Mouse (Mus musculus) CH12.LX (cell line): ENCODE results near the gene Olfr147. TPM values are rescaled to one million over a fixed set of nuclear protein-coding genes. Genes with fewer than 3 reads are reported as not detected.

ENCODE experiments used
- DNase-seq: peaks from one replicate; pipeline ENCODE4 v3.0.0-alpha.2; 2013; ENCODE audit errors: extremely low read depth
- H3K27ac ChIP-seq: 2 replicates; pipeline ENCODE4 v1.5.1; 2012; ENCODE audit warnings: low read depth, mild to moderate bottlenecking, control low read depth, moderate library complexity; ENCODE audit not compliant: insufficient read depth
- H3K27me3 ChIP-seq: replicated peaks from 2 replicates; pipeline ENCODE3; 2012; ENCODE audit warnings: inconsistent platforms
- H3K36me3 ChIP-seq, 2 experiments: replicated peaks in 1 of 2; 2 replicates each; pipeline versions ENCODE3 to v1.6.1; 2012; ENCODE audit warnings: inconsistent platforms in 1 of 2, low read length in 1 of 2, mild to moderate bottlenecking in 1 of 2, mixed read lengths in 1 of 2, moderate library complexity in 1 of 2; ENCODE audit not compliant: control insufficient read depth in 1 of 2, insufficient read depth in 1 of 2
- H3K4me1 ChIP-seq, 2 experiments: 2 replicates each; pipeline ENCODE4 v1.6.1; 2012; ENCODE audit warnings: inconsistent platforms in 1 of 2, moderate library complexity in 1 of 2; ENCODE audit not compliant: insufficient read depth in 2 of 2, control insufficient read depth in 1 of 2
- H3K4me2 ChIP-seq: 2 replicates; pipeline ENCODE4 v1.6.1; 2012; ENCODE audit warnings: low read depth, mild to moderate bottlenecking, control low read depth; ENCODE audit not compliant: poor library complexity, insufficient read depth, severe bottlenecking
- H3K4me3 ChIP-seq, 3 experiments: fragments of 150-350 bp in 1 of 3; sonication (generic) in 1 of 3; replicated peaks in 1 of 3; 2 replicates each; pipeline versions ENCODE3 to v1.5.1; 2011 to 2012; ENCODE audit warnings: low read depth in 2 of 3, low read length in 2 of 3, mild to moderate bottlenecking in 2 of 3, moderate library complexity in 2 of 3, control low read depth in 1 of 3, improper control_type of control experiment in 1 of 3, inconsistent platforms in 1 of 3, mixed read lengths in 1 of 3; ENCODE audit not compliant: poor library complexity in 1 of 3
- H3K79me2 ChIP-seq: replicated peaks from 2 replicates; pipeline ENCODE4 v1.6.1; 2012; ENCODE audit warnings: mild to moderate bottlenecking, moderate library complexity; ENCODE audit not compliant: control insufficient read depth, poor library complexity, insufficient read depth, severe bottlenecking; ENCODE audit errors: extremely low read depth
- H3K9ac ChIP-seq: 2 replicates; pipeline ENCODE4 v1.6.1; 2012; ENCODE audit warnings: low read depth, mild to moderate bottlenecking, control low read depth, moderate library complexity; ENCODE audit not compliant: insufficient read depth
- H3K9me3 ChIP-seq: replicated peaks from 2 replicates; pipeline ENCODE3; 2012; ENCODE audit warnings: low read length, inconsistent platforms, mixed read lengths
- BHLHE40 ChIP-seq: IDR thresholded peaks from 2 replicates; pipeline ENCODE4 v1.6.1; 2011; ENCODE audit warnings: mild to moderate bottlenecking, low read depth, low read length, improper control_type of control experiment
- CTCF ChIP-seq, 2 experiments: IDR thresholded peaks in 1 of 2; conservative IDR thresholded peaks in 1 of 2; 2 replicates each; pipeline ENCODE4 v1.5.1; 2011 to 2012; ENCODE audit warnings: low read depth in 2 of 2, low read length in 2 of 2, improper control_type of control experiment in 1 of 2, inconsistent platforms in 1 of 2, mild to moderate bottlenecking in 1 of 2, moderate library complexity in 1 of 2
- E2F4 ChIP-seq: IDR thresholded peaks from 2 replicates; pipeline ENCODE4 v1.6.1; 2011; ENCODE audit warnings: low read depth, low read length, improper control_type of control experiment; ENCODE audit not compliant: insufficient replicate concordance
- ELF1 ChIP-seq: IDR thresholded peaks from 2 replicates; pipeline ENCODE4 v1.6.1; 2014; ENCODE audit warnings: low read depth, mild to moderate bottlenecking, inconsistent platforms, low read length, improper control_type of control experiment
- IRF4 ChIP-seq: IDR thresholded peaks from 2 replicates; pipeline ENCODE4 v1.6.1; 2014; ENCODE audit warnings: low read depth, mild to moderate bottlenecking, inconsistent platforms, low read length, improper control_type of control experiment
- JUN ChIP-seq: IDR thresholded peaks from 2 replicates; pipeline ENCODE4 v1.6.1; 2011; ENCODE audit warnings: low read depth, mild to moderate bottlenecking, low read length, improper control_type of control experiment, moderate library complexity; ENCODE audit not compliant: insufficient read depth
- JUND ChIP-seq: conservative IDR thresholded peaks from 2 replicates; pipeline ENCODE4 v1.6.1; 2011; ENCODE audit warnings: low read depth, low read length, improper control_type of control experiment
- MAX ChIP-seq: IDR thresholded peaks from 2 replicates; pipeline ENCODE4 v1.6.1; 2011; ENCODE audit warnings: low read length, improper control_type of control experiment
- MAZ ChIP-seq: IDR thresholded peaks from 2 replicates; pipeline ENCODE4 v1.6.1; 2012; ENCODE audit warnings: low read depth, mild to moderate bottlenecking, inconsistent platforms, low read length, improper control_type of control experiment, moderate library complexity
- MEF2A ChIP-seq: IDR thresholded peaks from 2 replicates; pipeline ENCODE4 v1.6.1; 2014; ENCODE audit warnings: low read depth, mild to moderate bottlenecking, inconsistent platforms, low read length, improper control_type of control experiment, borderline replicate concordance
- MYC ChIP-seq: IDR thresholded peaks from 2 replicates; pipeline ENCODE4 v1.6.1; 2011; ENCODE audit warnings: low read depth, mild to moderate bottlenecking, improper control_type of control experiment, low read length
- PAX5 ChIP-seq: IDR thresholded peaks from 2 replicates; pipeline ENCODE4 v1.6.1; 2012; ENCODE audit warnings: low read length, inconsistent platforms, mixed read lengths
- POLR2A ChIP-seq: IDR thresholded peaks from 2 replicates; pipeline ENCODE4 v1.6.1; 2011; ENCODE audit warnings: low read depth, mild to moderate bottlenecking, improper control_type of control experiment, low read length
- RAD21 ChIP-seq: IDR thresholded peaks from 2 replicates; pipeline ENCODE4 v1.6.1; 2011; ENCODE audit warnings: low read depth, mild to moderate bottlenecking, low read length, improper control_type of control experiment, moderate library complexity
- RCOR1 ChIP-seq: conservative IDR thresholded peaks from 2 replicates; pipeline ENCODE4 v1.6.1; 2012; ENCODE audit warnings: low read depth, mild to moderate bottlenecking, inconsistent platforms, low read length, improper control_type of control experiment
- SMC3 ChIP-seq: IDR thresholded peaks from 2 replicates; pipeline ENCODE4 v1.6.1; 2011; ENCODE audit warnings: low read depth, low read length, improper control_type of control experiment
- TBP ChIP-seq: conservative IDR thresholded peaks from 2 replicates; pipeline ENCODE4 v1.6.1; 2011; ENCODE audit warnings: low read depth, low read length, improper control_type of control experiment
- UBTF ChIP-seq: IDR thresholded peaks from 2 replicates; pipeline ENCODE4 v1.6.1; 2012; ENCODE audit warnings: low read depth, mild to moderate bottlenecking, inconsistent platforms, low read length, improper control_type of control experiment, moderate library complexity
- USF2 ChIP-seq: conservative IDR thresholded peaks from 2 replicates; pipeline ENCODE4 v1.6.1; 2011; ENCODE audit warnings: low read depth, low read length, improper control_type of control experiment
- ZNF384 ChIP-seq: IDR thresholded peaks from 2 replicates; pipeline ENCODE4 v1.6.1; 2012; ENCODE audit warnings: low read depth, low read length, improper control_type of control experiment, inconsistent platforms
- dilution Hi-C: fragments of 300-500 bp; cut with MboI; formaldehyde crosslinking; loops from 2 replicates; pipeline ENCODE4 v1.14.3; 2020; ENCODE audit warnings: low sequenced_read_pairs; ENCODE audit not compliant: extremely low pct_unique_long_range_greater_than_20kb, extremely low pct_ligation_motif_present
- in situ Hi-C: fragments of 300-500 bp; cut with MboI; formaldehyde crosslinking; loops from 3 replicates; pipeline ENCODE4 v1.14.3; 2019; ENCODE audit warnings: low sequenced_read_pairs, low pct_ligation_motif_present, low pct_unique_long_range_greater_than_20kb, mixed read lengths
- polyA plus RNA-seq: library from polyadenylated mRNA; unstranded; fragments of >175 nt; gene quantifications from 2 replicates; pipeline ENCODE4 v1.2.1, GENCODE M21; 2012; ENCODE audit warnings: low read depth; ENCODE audit not compliant: insufficient read length
- total RNA-seq, 2 experiments: library from RNA; depleted of rRNA; stranded (reverse); fragments of 300-350 nt in 1 of 2; fragments of >200 nt in 1 of 2; gene quantifications; 2 replicates each; pipeline ENCODE4 v1.2.3; 2012 to 2014

The Olfr147 gene
- total and polyA plus RNA-seq, 3 experiments: not detected

GRCm38 (mm10) chr9:38423801-38424200, 22.3 kb downstream of the Olfr147 start:
- Histone ChIP-seq H3K4me2 (no peak overlapping the region), H3K27me3 (no peaks in the 10 kb centered on the region), H3K36me3 (no peaks in the 10 kb centered on the region), H3K27ac (no peak overlapping the region), H3K79me2 (no peaks in the 10 kb centered on the region), H3K4me3 (no peak overlapping the region), H3K9me3 (no peaks in the 10 kb centered on the region), H3K9ac (no peak overlapping the region), H3K4me1 (no peaks in the 10 kb centered on the region)
- in situ Hi-C loops: no loop called here
- dilution Hi-C loops: no loop called here
- no peak for DNase-seq
- TF ChIP-seq MAX: no peak
- no peak for TF ChIP-seq MYC
- no peak for TF ChIP-seq SMC3
- no peak for TF ChIP-seq MEF2A
- no peak for TF ChIP-seq RCOR1
- no peak for TF ChIP-seq JUND

GRCm38 (mm10) chr9:38427026-38427425, 25.5 kb downstream of the Olfr147 start:
- Histone ChIP-seq H3K4me2 (no peak overlapping the region), H3K9ac (no peak overlapping the region), H3K4me3 (no peak overlapping the region), H3K9me3 (no peaks in the 10 kb centered on the region), H3K79me2 (no peaks in the 10 kb centered on the region), H3K27me3 (no peaks in the 10 kb centered on the region), H3K27ac (no peak overlapping the region), H3K36me3 (no peaks in the 10 kb centered on the region), H3K4me1 (no peaks in the 10 kb centered on the region)
- in situ Hi-C loops: no loop called here
- TF ChIP-seq RAD21: no peak
- no peak for TF ChIP-seq UBTF
- TF ChIP-seq BHLHE40: no peak
- no peak for TF ChIP-seq CTCF (conservative IDR thresholded peaks at IDR 0.05 in 1 of 2, IDR thresholded peaks at IDR 0.05 in 1 of 2; ENCODE audit: low read depth in 2 of 2, low read length in 2 of 2)
- no peak for TF ChIP-seq POLR2A
- no peak for TF ChIP-seq IRF4
- TF ChIP-seq MAZ: no peak
- TF ChIP-seq ZNF384: no peak
- TF ChIP-seq E2F4: no peak
- dilution Hi-C loops: no loop called here
- DNase-seq: peak; percentile 28

GRCm38 (mm10) chr9:38429155-38429554, 27.7 kb downstream of the Olfr147 start, which contains the start of gene Olfr901:
TSS of gene Olfr901 (plus strand) at chr9:38429455.
- dilution Hi-C loops: no loop called here
- Histone ChIP-seq H3K27me3 (no peaks in the 10 kb centered on the region), H3K27ac (no peak within 1 kb of the TSS), H3K4me3 (no peak within 1 kb of the TSS), H3K79me2 (no peaks in the 10 kb centered on the region), H3K9me3 (no peaks in the 10 kb centered on the region), H3K9ac (no peak within 1 kb of the TSS), H3K4me1 (no peaks in the 10 kb centered on the region), H3K36me3 (no peaks in the 10 kb centered on the region), H3K4me2 (no peak within 1 kb of the TSS)
- in situ Hi-C loops: no loop called here
- TF ChIP-seq PAX5 (no peak), USF2 (no peak), JUND (no peak), ELF1 (no peak), JUN (no peak), TBP (no peak)
- no peak for DNase-seq
